8 mouse cellular contexts compared by ENCODE assay signal in genomic region chr19:29253728-29254127, GRCm38 (mm10). TPM values are rescaled to one million over a fixed set of nuclear protein-coding genes. Genes with fewer than 3 reads are reported as not detected.
A peak's percentile ranks its signal among the peaks of the same experiment; 100 is the strongest.
DNase-seq lines count a peak whose midpoint lies in the region; ATAC-seq lines count a peak whose summit lies in the region.

No protein-coding gene starts in this region.

- peak; percentile 70 for ATAC-seq in megakaryocyte, adult 5-6 weeks (ENCODE audit: poor library complexity, severe bottlenecking)

- peak; percentile 95 for DNase-seq in adipocyte (ENCODE audit: low spot score)
- peak; percentile 89 for DNase-seq in embryo, embryonic 10 days (ENCODE audit: low spot score)
- peak; percentile 68 to 79 for DNase-seq in gastrocnemius, adult 8-10 months (ENCODE audit: low spot score in 2 of 2)
- DNase-seq in hindlimb bud, embryonic 11.5 days (ENCODE audit: extremely low spot score, low read depth, low spot score), result peak; percentile 74
- peak; percentile 68 to 69 for DNase-seq in left cerebral cortex, adult 8-10 months (ENCODE audit: low spot score in 2 of 2)
- DNase-seq in right cerebral cortex, adult 18-20 months, result peak; percentile 79
- peak; percentile 72 for DNase-seq in urinary bladder, adult 2 months (ENCODE audit: low spot score)

RNA-seq across cellular contexts. Expression of gene Jak2, which starts 2.1 kb away (rescaled TPM):
- total RNA-seq in gastrocnemius, adult 8-10 months (2022), result 10 to 100 TPM; 20.4 to 28.3 (median 24.3) TPM
- 10 to 100 TPM; 34.2 to 39.8 (median 35.1) TPM for total RNA-seq in left cerebral cortex, adult 8-10 months (2022)
- total RNA-seq in megakaryocyte, adult 5-6 weeks (2015), result 74.6 and 82.1 TPM in 2 replicates
- 80.8 and 83.2 TPM in 2 replicates for total RNA-seq in megakaryocyte, adult 5-6 weeks (2017)
- 35.5 and 35.8 TPM in 2 replicates for polyA plus RNA-seq in urinary bladder, adult 2 months (2012; rRNA removed)

Comparison
In these comparisons a context has a peak if more than half of its experiments do, and no peak if none do; other contexts are left out.
1. Peak in every context shown above with its lines: DNase-seq and ATAC-seq.